Mouse (Mus musculus) CD4-positive, CD25-positive, alpha-beta regulatory T cell, adult 4 months (primary cell): Measurements from ENCODE around the gene Tmc3. TPM values are rescaled to one million over a fixed set of nuclear protein-coding genes. Genes with fewer than 3 reads are reported as not detected.

Experiments used
- ATAC-seq: one replicate; pipeline ENCODE4 v1.8.0; 2017
- polyA plus RNA-seq, 2 experiments: library from polyadenylated mRNA; unstranded; fragments of 100-300 nt; shearing (Covaris generic); gene quantifications; one replicate each; pipeline ENCODE4 v1.2.1; 2017

The Tmc3 gene
- polyA plus RNA-seq, 2 experiments from 2014 or later = 0.79 to 1.00 TPM

GRCm38 (mm10) chr7:83668724-83669123 lies 84.0 kb downstream of the Tmc3 start:
- no peak for ATAC-seq

GRCm38 (mm10) chr7:83671573-83671972 lies 86.8 kb downstream of the Tmc3 start:
- no peak for ATAC-seq

Other genes with a start within 250 kb of the Tmc3 start
- gene Stard5, start 47.0 kb downstream of the Tmc3 start, polyA plus RNA-seq = 10 to 100 TPM; 49.3 to 54.4 TPM
- 100 to 1,000 TPM; 307 to 504 TPM for gene Il16, start 160.8 kb downstream of the Tmc3 start, polyA plus RNA-seq
- gene Cfap161, start 210.0 kb downstream of the Tmc3 start, polyA plus RNA-seq = not detected